Mouse (Mus musculus): Measurements from ENCODE around the gene Lhfp.
"Not testable (repeated sequence)": the region's sequence is repeated elsewhere in the genome, so short reads cannot be mapped to it uniquely, and the experiment has no call there.

Lhfp gene

DNA sequence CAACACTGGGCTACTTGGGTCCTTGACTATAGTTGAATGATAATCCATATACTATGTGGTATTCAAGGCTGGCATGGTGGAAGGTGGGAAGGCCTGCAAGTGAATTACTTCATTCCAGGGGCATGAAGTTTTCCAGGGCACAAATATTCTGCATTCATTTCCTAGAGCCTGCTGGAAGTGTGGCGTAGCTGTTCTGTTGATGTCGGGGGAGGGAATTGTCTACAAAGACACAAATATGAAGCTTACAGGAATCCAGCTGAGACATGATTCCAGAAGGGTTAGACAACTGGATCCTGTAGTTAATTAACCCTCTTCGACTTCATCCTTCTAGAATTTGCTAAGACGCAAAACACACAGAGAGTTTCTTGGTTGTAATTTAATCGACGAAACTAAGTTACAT lies 60.4 kb downstream of the Lhfp start:
- DNase-seq, result no peak

GRCm38 (mm10) chr3:53102131-53102756 lies 60.9 kb downstream of the Lhfp start:
- DNase-seq, result no peak

GRCm38 (mm10) chr3:53102757-53103153 lies 61.4 kb downstream of the Lhfp start:
- no peak for DNase-seq

DNA sequence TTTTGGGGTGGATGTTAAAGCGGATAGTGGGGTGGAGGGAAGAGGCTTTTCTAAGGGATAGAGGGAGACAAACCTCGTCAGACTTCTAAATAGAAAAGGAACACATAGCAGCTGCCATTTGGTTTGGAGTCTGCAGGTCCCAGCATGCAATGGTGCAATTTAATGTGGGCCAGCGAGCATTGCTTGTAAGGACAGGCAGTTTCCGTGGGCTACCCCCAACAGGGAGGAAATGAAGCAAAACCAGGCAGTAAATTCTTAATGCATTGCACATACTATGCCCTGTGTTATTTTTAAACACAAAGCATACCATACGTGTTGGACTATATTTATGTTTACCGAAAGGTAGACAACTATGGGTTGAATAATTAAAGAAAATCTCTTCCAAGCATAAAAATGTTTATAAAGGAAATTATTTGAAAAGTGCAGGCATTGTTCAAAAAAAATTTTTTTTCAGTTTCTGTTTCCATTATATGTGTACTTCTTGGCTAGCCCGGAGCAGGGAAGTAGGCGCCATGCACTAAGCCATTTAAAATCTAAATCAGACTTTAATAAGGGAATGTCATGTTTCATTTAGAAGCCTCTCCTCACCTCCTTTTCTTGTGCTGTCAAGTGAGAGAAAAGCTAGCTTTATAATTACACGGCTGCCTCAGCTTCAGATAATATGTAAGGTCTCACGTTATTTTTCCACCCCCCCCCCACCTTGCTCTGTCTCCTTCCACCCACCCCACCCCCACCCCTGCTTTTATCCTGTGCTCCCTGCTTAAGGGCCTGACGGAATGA lies 67.5 kb downstream of the Lhfp start:
- DNase-seq, result no peak

DNA sequence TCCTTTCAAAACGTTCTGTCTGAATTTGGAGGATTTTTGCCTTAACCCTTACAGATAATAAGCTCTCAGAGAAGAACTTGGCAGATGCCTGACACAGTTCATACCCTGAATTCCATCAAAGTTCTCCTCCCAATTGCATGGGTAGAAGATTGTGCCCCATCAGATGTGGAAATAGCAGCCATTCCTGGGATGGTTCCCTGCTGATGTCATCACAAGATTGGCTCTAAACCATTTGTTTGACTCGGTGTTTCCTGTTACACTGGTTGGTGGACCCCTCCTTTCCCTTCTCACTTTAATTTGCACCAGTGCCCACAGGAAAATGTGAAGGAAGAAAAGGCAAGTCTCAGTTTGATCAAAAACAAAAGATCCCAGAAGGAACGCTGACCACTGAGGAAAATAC lies 68.6 kb downstream of the Lhfp start:
- no peak for DNase-seq

- DNase-seq, result peak; percentile 2 to 3
These were observed 70.7 kb downstream of the Lhfp start for GRCm38 (mm10) chr3:53112048-53112447.

- not testable (repeated sequence) for DNase-seq
These were observed 77.4 kb downstream of the Lhfp start for GRCm38 (mm10) chr3:53118755-53119154.

DNA sequence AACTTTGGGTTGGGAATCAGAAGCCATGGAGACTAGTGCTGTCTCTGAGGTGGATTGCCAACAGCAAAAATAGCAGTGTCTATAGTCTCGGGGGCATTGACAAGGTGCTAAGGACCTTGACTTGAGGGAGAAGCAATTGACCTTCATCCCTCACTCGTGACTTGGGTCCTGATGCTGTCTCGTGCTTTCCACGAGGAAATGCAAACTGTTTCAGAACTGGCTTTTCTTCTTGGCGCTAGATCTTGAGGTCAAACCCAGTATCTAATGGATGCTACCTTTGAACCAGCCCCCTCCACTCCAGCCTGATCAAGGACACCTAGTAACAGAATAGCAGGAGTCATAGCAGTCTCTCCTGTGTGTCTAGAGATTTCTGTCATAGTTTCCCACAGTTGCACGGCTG lies 78.7 kb downstream of the Lhfp start:
- no peak for DNase-seq

GRCm38 (mm10) chr3:53125495-53125894 lies 84.2 kb downstream of the Lhfp start:
- DNase-seq, result no peak

DNA sequence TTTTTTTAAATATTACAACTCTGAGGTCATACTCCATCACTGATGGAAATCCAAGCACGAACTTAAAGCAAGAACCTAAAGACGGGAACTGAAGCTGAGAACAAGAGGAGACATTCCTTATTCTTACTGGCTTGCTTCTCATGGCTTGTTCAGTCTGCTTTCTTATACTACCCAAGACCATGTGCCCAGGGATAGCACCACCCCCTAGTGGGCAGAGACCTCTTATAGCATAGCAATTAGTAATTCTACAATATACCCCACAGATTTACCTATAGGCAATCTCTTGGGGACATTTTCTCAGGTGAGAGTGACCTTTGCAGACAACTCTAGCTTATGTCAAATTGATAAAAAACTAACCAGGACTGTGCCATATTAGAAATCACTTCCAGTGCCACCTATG lies 97.5 kb downstream of the Lhfp start:
- DNase-seq, result peak in 1 of 2 experiments; percentile 2

DNA sequence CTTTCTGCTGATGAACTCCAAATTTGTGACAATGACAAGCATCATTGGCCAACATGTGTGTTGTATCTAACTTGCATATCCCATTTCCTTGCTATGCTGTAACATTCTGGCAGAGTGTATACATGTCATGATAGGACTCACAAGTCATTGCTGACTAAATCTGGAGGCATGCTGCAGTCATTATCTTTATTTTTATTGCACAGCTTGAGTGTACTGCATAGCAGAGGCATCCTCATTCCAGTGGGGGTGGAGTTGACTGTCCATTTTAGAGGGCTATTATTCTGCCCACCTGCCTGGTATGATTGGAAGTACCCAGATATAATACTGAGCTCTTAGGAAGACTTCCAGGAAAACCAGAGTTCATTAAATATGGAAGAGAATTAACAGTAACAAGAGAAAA lies 97.9 kb downstream of the Lhfp start:
- DNase-seq, result no peak

DNA sequence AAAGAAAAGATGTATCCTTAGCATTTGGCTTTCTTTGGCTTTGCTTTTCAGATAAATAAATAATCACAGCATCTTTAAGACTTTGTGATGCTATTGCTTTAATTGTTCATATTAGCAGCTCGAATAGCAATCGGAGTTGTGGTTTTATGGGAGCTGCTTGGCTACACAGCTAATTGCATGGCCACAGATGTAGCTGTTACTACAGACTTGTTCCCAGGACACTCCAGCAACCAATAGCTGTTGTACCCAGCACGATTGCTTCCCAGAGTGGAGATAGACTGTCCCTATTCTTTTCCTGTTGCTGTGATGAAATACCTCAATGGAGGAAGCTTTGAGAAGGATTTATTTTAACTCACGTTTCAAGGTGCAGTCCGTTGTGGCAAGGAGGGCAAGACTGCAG lies 98.3 kb downstream of the Lhfp start:
- no peak for DNase-seq

GRCm38 (mm10) chr3:53142528-53142927 lies 101.2 kb downstream of the Lhfp start:
- no peak for DNase-seq

DNA sequence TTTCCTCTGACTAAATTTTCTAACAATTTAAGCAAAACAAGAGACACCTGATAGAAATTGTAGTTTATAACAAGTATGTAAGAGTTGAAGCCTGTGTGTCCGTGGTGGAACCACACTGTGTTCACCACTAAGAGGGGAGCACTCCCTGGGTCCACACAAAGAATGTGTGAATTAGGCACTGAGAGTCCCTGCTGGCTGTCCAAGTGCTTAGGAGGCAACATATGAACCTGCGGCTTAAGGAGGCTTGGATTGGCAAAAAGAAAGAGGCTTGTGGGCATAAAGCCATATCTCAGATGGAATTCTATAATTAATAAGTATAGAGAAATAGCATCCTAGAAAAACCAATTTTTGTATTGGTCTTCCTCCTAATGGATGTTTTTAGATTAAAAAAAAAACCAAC lies 104.2 kb downstream of the Lhfp start:
- DNase-seq, result no peak

- DNase-seq, result no peak
These were observed 104.6 kb downstream of the Lhfp start for GRCm38 (mm10) chr3:53145946-53146345.

- no peak for DNase-seq
These were observed 105.7 kb downstream of the Lhfp start for GRCm38 (mm10) chr3:53147001-53147400.

DNA sequence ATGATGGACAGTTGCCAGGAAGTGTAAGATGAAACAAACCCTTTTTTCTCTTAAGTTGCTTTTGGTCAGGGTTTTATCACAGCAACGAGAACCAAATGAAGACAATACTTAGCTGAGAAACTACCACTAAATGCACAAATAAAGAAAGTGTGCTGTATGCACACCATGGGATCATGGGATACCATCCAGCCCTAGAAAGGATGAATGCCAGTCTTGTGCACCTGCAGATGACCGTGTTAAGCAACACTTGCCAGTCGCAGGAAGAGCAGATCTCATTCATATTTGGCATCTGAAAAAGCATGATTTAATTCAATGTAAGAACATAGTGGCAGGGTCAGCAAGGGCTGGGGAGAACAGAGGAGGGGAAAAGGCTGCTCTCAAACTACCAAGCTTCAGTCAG lies 107.4 kb downstream of the Lhfp start:
- no peak for DNase-seq

GRCm38 (mm10) chr3:53149625-53150320 lies 108.4 kb downstream of the Lhfp start:
- no peak for DNase-seq

GRCm38 (mm10) chr3:53151081-53151480 lies 109.8 kb downstream of the Lhfp start:
- DNase-seq, result no peak

DNA sequence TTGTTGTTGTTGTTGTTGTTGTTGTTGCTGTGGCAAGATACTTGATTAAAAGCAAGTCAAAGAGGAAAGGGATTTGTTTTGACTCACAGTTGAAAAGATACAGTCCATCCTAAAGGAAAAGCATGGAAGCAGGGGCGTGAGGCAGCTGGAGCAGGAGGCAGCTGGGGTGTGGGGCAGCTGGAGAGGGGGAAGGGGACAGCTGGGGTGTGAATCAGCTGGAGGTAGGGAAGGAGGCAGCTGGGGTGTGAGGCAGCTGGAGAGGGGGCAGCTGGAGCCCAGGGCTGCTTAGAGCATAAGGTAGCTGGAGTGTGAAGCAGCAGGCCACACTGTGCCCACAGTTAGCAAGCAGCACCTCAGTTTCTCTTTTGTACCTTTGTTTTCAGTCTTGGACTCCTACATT lies 110.3 kb downstream of the Lhfp start:
- DNase-seq, result no peak

GRCm38 (mm10) chr3:53161963-53162362 lies 120.6 kb downstream of the Lhfp start:
- DNase-seq, result no peak

- DNase-seq, result no peak
These were observed 124.0 kb downstream of the Lhfp start for GRCm38 (mm10) chr3:53165281-53165680.

GRCm38 (mm10) chr3:53166001-53166400 lies 124.7 kb downstream of the Lhfp start:
- DNase-seq, result no peak

DNA sequence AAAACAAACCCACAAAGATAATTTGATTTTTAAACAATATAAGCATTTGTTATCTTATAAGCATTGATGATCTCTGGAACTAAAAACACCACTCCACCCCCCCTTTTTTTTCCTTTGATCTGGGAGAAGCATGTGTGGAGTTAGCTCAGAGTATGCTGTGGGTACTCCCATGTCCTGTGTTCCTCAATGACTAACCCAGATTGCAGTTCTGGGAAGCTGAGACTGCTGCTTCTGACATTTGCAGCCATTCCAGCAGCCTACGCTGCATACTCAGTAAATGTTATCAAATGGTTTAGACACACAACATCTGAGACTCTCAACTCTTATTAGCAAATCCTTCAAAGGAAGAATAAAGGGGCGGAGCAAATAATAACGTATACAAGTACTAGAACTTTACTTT lies 128.2 kb downstream of the Lhfp start:
- DNase-seq, result no peak

All from B cell, adult 2 months (primary cell).